Mouse (Mus musculus) heart, embryonic 11.5 days (tissue): ENCODE data around the gene Tpp1. TPM values are rescaled to one million over a fixed set of nuclear protein-coding genes. Genes with fewer than 3 reads are reported as not detected.
"Not testable (repeated sequence)": the region's sequence is repeated elsewhere in the genome, so short reads cannot be mapped to it uniquely, and the experiment has no call there.

Source experiments
- ATAC-seq: fragments of 200-750 bp; cut with Nextera tagmentation; replicated peaks from 2 replicates; pipeline ENCODE4 v1.8.0; 2017; ENCODE audit warnings: moderate library complexity; ENCODE audit not compliant: insufficient number of reproducible peaks, low FRiP score, low TSS enrichment
- H3K27ac ChIP-seq: fragments of 300-500 bp; sonication (generic); 2 replicates; pipeline ENCODE4 v1.5.1; 2014; ENCODE audit warnings: mild to moderate bottlenecking, low read depth, low read length
- H3K27me3 ChIP-seq: fragments of 300-500 bp; sonication (generic); 2 replicates; pipeline ENCODE4 v1.6.1; 2014; ENCODE audit warnings: mild to moderate bottlenecking, low read length, mixed read lengths; ENCODE audit not compliant: control insufficient read depth, insufficient read depth
- H3K36me3 ChIP-seq: fragments of 300-500 bp; sonication (generic); 2 replicates; pipeline ENCODE4 v1.6.1; 2014; ENCODE audit warnings: mild to moderate bottlenecking, low read length, moderate library complexity, mixed read lengths; ENCODE audit not compliant: control insufficient read depth, insufficient read depth
- H3K4me1 ChIP-seq: fragments of 300-500 bp; sonication (generic); 2 replicates; pipeline ENCODE4 v1.6.1; 2014; ENCODE audit warnings: low read length; ENCODE audit not compliant: control insufficient read depth, insufficient read depth
- H3K4me2 ChIP-seq: fragments of 300-500 bp; sonication (generic); 2 replicates; pipeline ENCODE4 v1.6.1; 2014; ENCODE audit warnings: mild to moderate bottlenecking, moderate library complexity
- H3K4me3 ChIP-seq: fragments of 300-500 bp; sonication (generic); 2 replicates; pipeline ENCODE4 v1.5.1; 2014; ENCODE audit warnings: low read depth, low read length
- H3K9ac ChIP-seq: fragments of 300-500 bp; sonication (generic); 2 replicates; pipeline ENCODE4 v1.6.1; 2014; ENCODE audit warnings: mild to moderate bottlenecking, low read depth, low read length, moderate library complexity
- H3K9me3 ChIP-seq: fragments of 300-500 bp; sonication (generic); replicated peaks from 2 replicates; pipeline ENCODE4 v1.6.1; 2016; ENCODE audit warnings: low read length; ENCODE audit not compliant: control insufficient read depth
- WGBS: fragments of 180-500 bp; shearing (Covaris S2); extraction: QIAGEN DNeasy Blood & Tissue Kit; methylation state at CpG from one replicate; pipeline ENCODE4 v1.1.7; 2014; ENCODE audit not compliant: insufficient replicate concordance; 5-methylcytosine and 5-hydroxymethylcytosine counted together
- polyA plus RNA-seq: library from polyadenylated mRNA; unstranded; fragments of >200 nt; fragmentation: Nextera tagmentation; extraction: Ambion mirVana; gene quantifications from 2 replicates; pipeline ENCODE4 v1.2.1, GENCODE M21; 2014

Tpp1 gene
- polyA plus RNA-seq, 1 experiment from 2014 or later: 85.8 TPM

- ATAC-seq: no peak
- H3K4me1 ChIP-seq: peaks cover 24% of the 10 kb centered on the region
- peaks cover 28% of the 10 kb centered on the region for H3K36me3 ChIP-seq
- H3K4me2 ChIP-seq: peak overlapping the region; percentile 78
- H3K27me3 ChIP-seq: no peaks in the 10 kb centered on the region
- H3K27ac ChIP-seq: peak overlapping the region; percentile 97
- peak overlapping the region; percentile 61; the same call in 1 of the 2 replicates for H3K9ac ChIP-seq
- 48% methylated on average over 2 of the region's 2 CpGs for WGBS
- peak overlapping the region; percentile 71 for H3K4me3 ChIP-seq
- no peaks in the 10 kb centered on the region for H3K9me3 ChIP-seq
These were observed 13.7 kb downstream of the Tpp1 start for GRCm38 (mm10) chr7:105738286-105738685.

- peak overlapping the region; percentile 97 for H3K27ac ChIP-seq
- H3K36me3 ChIP-seq: peaks cover 31% of the 10 kb centered on the region
- H3K9ac ChIP-seq: peak overlapping the region; percentile 98
- peak overlapping the region; percentile 71 for H3K4me3 ChIP-seq
- peaks cover 23% of the 10 kb centered on the region for H3K4me1 ChIP-seq
- 20% methylated on average over 3 of the region's 3 CpGs for WGBS
- H3K27me3 ChIP-seq: no peaks in the 10 kb centered on the region
- ATAC-seq: no peak
- peak overlapping the region; percentile 78 for H3K4me2 ChIP-seq
- H3K9me3 ChIP-seq: no peaks in the 10 kb centered on the region
These were observed 14.4 kb downstream of the Tpp1 start for GRCm38 (mm10) chr7:105737648-105738047.

GRCm38 (mm10) chr7:105736911-105737521 is 15.0 kb downstream of the Tpp1 start, which contains the start of gene Rrp8:
Rrp8 (minus strand) TSS chr7:105737385.
- Histone ChIP-seq H3K9me3 (no peaks in the 10 kb centered on the region), H3K36me3 (peaks cover 34% of the 10 kb centered on the region), H3K4me1 (peaks cover 23% of the 10 kb centered on the region), H3K27ac (peak within 1 kb of the TSS; percentile 97), H3K4me3 (peak within 1 kb of the TSS; percentile 71), H3K9ac (peak within 1 kb of the TSS; percentile 98), H3K4me2 (peak within 1 kb of the TSS; percentile 78), H3K27me3 (no peaks in the 10 kb centered on the region)
- ATAC-seq: no peak; the same call in 1 of the 2 replicates
- WGBS: under 1% methylated on average over 30 of the region's 30 CpGs

GRCm38 (mm10) chr7:105736264-105736901 is 15.7 kb downstream of the Tpp1 start, which contains the start of gene Ilk:
Ilk (plus strand) TSS chr7:105736592.
- Histone ChIP-seq H3K4me3 (peak within 1 kb of the TSS; percentile 71), H3K36me3 (peaks cover 29% of the 10 kb centered on the region), H3K27ac (peak within 1 kb of the TSS; percentile 97), H3K9ac (peak within 1 kb of the TSS; percentile 98), H3K27me3 (no peaks in the 10 kb centered on the region), H3K4me2 (peak within 1 kb of the TSS; percentile 78), H3K4me1 (peaks cover 23% of the 10 kb centered on the region), H3K9me3 (no peaks in the 10 kb centered on the region)
- ATAC-seq: peak; percentile 96
- 1% methylated on average over 42 of the region's 62 CpGs for WGBS

- not testable (repeated sequence) for H3K27me3 ChIP-seq, H3K27ac ChIP-seq, ATAC-seq, H3K9me3 ChIP-seq
- Histone ChIP-seq H3K9ac (peak overlapping the region; percentile 98), H3K4me2 (peak overlapping the region; percentile 78), H3K36me3 (peaks cover 21% of the 10 kb centered on the region), H3K4me3 (peak overlapping the region; percentile 71), H3K4me1 (peaks cover 23% of the 10 kb centered on the region)
- 48% methylated on average over 4 of the region's 4 CpGs for WGBS
These were observed 16.6 kb downstream of the Tpp1 start for GRCm38 (mm10) chr7:105735464-105735863.

- H3K4me2 ChIP-seq: peak overlapping the region; percentile 78
- WGBS: 85% methylated on average over 8 of the region's 8 CpGs
- peaks cover 23% of the 10 kb centered on the region for H3K4me1 ChIP-seq
- no peak for ATAC-seq
- H3K27me3 ChIP-seq: no peaks in the 10 kb centered on the region
- no peaks in the 10 kb centered on the region for H3K9me3 ChIP-seq
- no peak overlapping the region for H3K9ac ChIP-seq
- H3K4me3 ChIP-seq: no peak overlapping the region
- no peak overlapping the region for H3K27ac ChIP-seq
- H3K36me3 ChIP-seq: peaks cover 19% of the 10 kb centered on the region
These were observed 17.2 kb downstream of the Tpp1 start for GRCm38 (mm10) chr7:105734826-105735225.

GRCm38 (mm10) chr7:105733836-105734235 is 18.2 kb downstream of the Tpp1 start:
- ATAC-seq: no peak
- Histone ChIP-seq H3K36me3 (peaks cover 27% of the 10 kb centered on the region), H3K9ac (no peak overlapping the region), H3K4me1 (peaks cover 15% of the 10 kb centered on the region), H3K27me3 (no peaks in the 10 kb centered on the region), H3K4me3 (no peak overlapping the region), H3K9me3 (no peaks in the 10 kb centered on the region), H3K27ac (no peak overlapping the region), H3K4me2 (no peak overlapping the region)
- 89% methylated on average over 11 of the region's 11 CpGs for WGBS

- 86% methylated on average over 6 of the region's 6 CpGs for WGBS
- H3K4me3 ChIP-seq: no peak overlapping the region
- H3K9me3 ChIP-seq: no peaks in the 10 kb centered on the region
- no peak overlapping the region for H3K27ac ChIP-seq
- H3K4me1 ChIP-seq: no peaks in the 10 kb centered on the region
- H3K27me3 ChIP-seq: no peaks in the 10 kb centered on the region
- H3K4me2 ChIP-seq: no peak overlapping the region
- no peak overlapping the region for H3K9ac ChIP-seq
- ATAC-seq: no peak
- H3K36me3 ChIP-seq: peaks cover 21% of the 10 kb centered on the region
These were observed 23.2 kb downstream of the Tpp1 start for GRCm38 (mm10) chr7:105728701-105729428.
